Mouse (Mus musculus) C2C12 (cell line): ENCODE measurements around the gene Fcer1g.

Source experiments
- CEBPB ChIP-seq: IDR thresholded peaks from one replicate; pipeline ENCODE4 v1.6.1; 2011; ENCODE audit warnings: low read depth, mild to moderate bottlenecking, control low read depth, moderate library complexity
- CTCF ChIP-seq: IDR thresholded peaks from one replicate; pipeline ENCODE4 v1.5.1; 2011; ENCODE audit not compliant: control insufficient read depth, insufficient read depth, insufficient read length
- FOSL1 ChIP-seq: IDR thresholded peaks from one replicate; pipeline ENCODE4 v1.8.0; 2011; ENCODE audit warnings: mild to moderate bottlenecking, low read length; ENCODE audit not compliant: poor library complexity, insufficient read depth, severe bottlenecking
- MAX ChIP-seq: IDR thresholded peaks from one replicate; pipeline ENCODE4 v1.6.1; 2011; ENCODE audit warnings: mild to moderate bottlenecking, control low read depth
- MYOD1 ChIP-seq: IDR thresholded peaks from one replicate; pipeline ENCODE4 v1.6.1; 2011; ENCODE audit warnings: low read depth; ENCODE audit not compliant: control insufficient read depth, insufficient read length
- USF1 ChIP-seq: IDR thresholded peaks from one replicate; pipeline ENCODE4 v1.6.1; 2011; ENCODE audit warnings: low read depth, mild to moderate bottlenecking, control low read depth, moderate library complexity

GRCm38 (mm10) chr1:171258921-171259320 is 24.8 kb upstream of the Fcer1g start:
- TF ChIP-seq CTCF (no peak), FOSL1 (no peak), MAX (no peak), USF1 (no peak), MYOD1 (no peak), CEBPB (no peak)
